Mouse (Mus musculus) stomach, embryonic 16.5 days (tissue): ENCODE measurements around the gene Pnpla3. TPM values are rescaled to one million over a fixed set of nuclear protein-coding genes. Genes with fewer than 3 reads are reported as not detected.
A peak's percentile ranks its signal among the peaks of the same experiment; 100 is the strongest.

ENCODE experiments used
- ATAC-seq: fragments of 200-750 bp; cut with Nextera tagmentation; 2 replicates; pipeline ENCODE4 v1.8.0; 2017; ENCODE audit warnings: moderate number of reproducible peaks, moderate TSS enrichment; ENCODE audit not compliant: insufficient read depth, low FRiP score
- H3K27ac ChIP-seq: fragments of 300-500 bp; sonication (generic); 2 replicates; pipeline ENCODE4 v1.5.1; 2014; ENCODE audit warnings: low read length
- H3K27me3 ChIP-seq: fragments of 300-500 bp; sonication (generic); 2 replicates; pipeline ENCODE4 v1.6.1; 2014; ENCODE audit warnings: low read length, control low read depth, mixed read lengths; ENCODE audit not compliant: control insufficient read depth, insufficient read depth
- H3K36me3 ChIP-seq: fragments of 300-500 bp; sonication (generic); 2 replicates; pipeline ENCODE4 v1.6.1; 2014; ENCODE audit warnings: low read length; ENCODE audit not compliant: control insufficient read depth, insufficient read depth
- H3K4me1 ChIP-seq: fragments of 300-500 bp; sonication (generic); 2 replicates; pipeline ENCODE4 v1.6.1; 2014; ENCODE audit warnings: low read length, control low read depth, mixed read lengths; ENCODE audit not compliant: control insufficient read depth, insufficient read depth
- H3K4me2 ChIP-seq: fragments of 300-500 bp; sonication (generic); 2 replicates; pipeline ENCODE4 v1.6.1; 2014; ENCODE audit warnings: low read depth, low read length, mixed read lengths
- H3K4me3 ChIP-seq: fragments of 300-500 bp; sonication (generic); replicated peaks from 2 replicates; pipeline ENCODE4 v1.5.1; 2014; ENCODE audit warnings: mild to moderate bottlenecking, low read length
- H3K9ac ChIP-seq: fragments of 300-500 bp; sonication (generic); 2 replicates; pipeline ENCODE4 v1.6.1; 2014; ENCODE audit warnings: low read length
- H3K9me3 ChIP-seq: fragments of 300-500 bp; sonication (generic); replicated peaks from 2 replicates; pipeline ENCODE4 v1.6.1; 2016; ENCODE audit warnings: low read length, control low read depth; ENCODE audit not compliant: control insufficient read depth
- WGBS: fragments of 180-500 bp; shearing (Covaris S2); extraction: QIAGEN DNeasy Blood & Tissue Kit; methylation state at CpG from one replicate; pipeline ENCODE4 v1.1.7; 2014; 5-methylcytosine and 5-hydroxymethylcytosine counted together
- polyA plus RNA-seq: library from polyadenylated mRNA; unstranded; fragments of >200 nt; fragmentation: Nextera tagmentation; extraction: Ambion mirVana; gene quantifications from 2 replicates; pipeline ENCODE4 v1.2.1, GENCODE M21; 2015

Gene Pnpla3
- 0.80 and 1.3 TPM in 2 replicates for polyA plus RNA-seq

- H3K36me3 ChIP-seq: no peaks in the 10 kb centered on the region
- WGBS: under 1% methylated on average over 28 of the region's 28 CpGs
- peaks cover 8% of the 10 kb centered on the region for H3K4me1 ChIP-seq
- peak within 1 kb of the TSS; percentile 70 for H3K9ac ChIP-seq
- peak within 1 kb of the TSS; percentile 97 for H3K4me2 ChIP-seq
- ATAC-seq: peak; percentile 99
- H3K27ac ChIP-seq: no peak within 1 kb of the TSS
- H3K27me3 ChIP-seq: no peaks in the 10 kb centered on the region
- H3K9me3 ChIP-seq: no peaks in the 10 kb centered on the region
- peak within 1 kb of the TSS; percentile 56 for H3K4me3 ChIP-seq
Measured at GRCm38 (mm10) chr15:84167600-84167999, at the start of gene Pnpla3. Gene Pnpla3 (plus strand): TSS chr15:84167837.

DNA sequence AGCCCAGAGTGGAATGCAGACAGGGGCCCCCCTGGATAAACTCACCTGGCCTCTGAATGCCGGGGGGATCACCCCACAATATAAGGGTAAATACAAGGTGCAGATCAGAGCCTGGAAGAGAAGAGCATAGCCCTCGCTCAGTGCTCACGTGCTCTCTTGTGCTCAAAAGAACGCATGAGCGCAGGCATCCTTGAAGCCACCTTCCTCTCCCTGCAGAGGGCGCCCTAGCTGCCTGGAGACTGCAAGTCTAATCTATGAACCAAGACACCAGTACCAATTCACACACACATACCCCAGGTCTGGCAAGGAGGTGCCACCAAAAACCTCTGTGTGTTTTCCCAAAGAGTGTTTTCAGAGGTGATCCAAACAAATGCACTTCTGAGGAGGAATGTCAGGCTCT is 47.0 kb upstream of the Pnpla3 start:
- ATAC-seq: no peak
- Histone ChIP-seq H3K9me3 (no peaks in the 10 kb centered on the region), H3K4me1 (no peaks in the 10 kb centered on the region), H3K4me2 (no peak overlapping the region), H3K9ac (no peak overlapping the region), H3K27ac (no peak overlapping the region), H3K4me3 (no peak overlapping the region), H3K27me3 (no peaks in the 10 kb centered on the region), H3K36me3 (no peaks in the 10 kb centered on the region)
- WGBS: 19% methylated on average over 6 of the region's 6 CpGs

GRCm38 (mm10) chr15:84121036-84121435 is 46.6 kb upstream of the Pnpla3 start:
- Histone ChIP-seq H3K4me3 (no peak overlapping the region), H3K9ac (no peak overlapping the region), H3K4me2 (no peak overlapping the region), H3K36me3 (no peaks in the 10 kb centered on the region), H3K4me1 (no peaks in the 10 kb centered on the region), H3K9me3 (no peaks in the 10 kb centered on the region), H3K27me3 (no peaks in the 10 kb centered on the region), H3K27ac (no peak overlapping the region)
- WGBS: 69% methylated on average over 7 of the region's 7 CpGs
- ATAC-seq: no peak

DNA sequence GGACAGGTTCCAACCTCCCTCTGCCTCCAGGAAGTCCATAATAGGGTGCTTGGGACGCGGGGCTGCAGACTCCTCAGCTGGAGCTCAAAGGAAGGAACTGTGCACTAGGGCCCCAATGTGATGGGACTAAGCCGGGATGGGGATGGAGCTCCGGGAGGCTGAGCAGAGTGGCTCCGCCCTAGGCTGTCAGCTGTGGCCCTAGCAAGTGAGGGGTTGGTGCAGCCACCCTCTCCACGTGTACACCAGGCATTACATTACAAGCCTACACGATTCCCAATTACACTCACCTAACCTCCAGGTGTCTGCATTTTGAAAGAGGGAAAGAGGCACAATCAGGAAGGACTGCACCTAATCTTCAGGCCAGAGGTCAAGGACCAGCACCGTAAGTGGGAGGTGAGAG is 44.6 kb upstream of the Pnpla3 start, which contains the start of gene Pnpla5:
Pnpla5 (minus strand) TSS at position 101 of the 400 bp plus-strand sequence.
- Histone ChIP-seq H3K4me2 (no peak within 1 kb of the TSS), H3K36me3 (no peaks in the 10 kb centered on the region), H3K4me3 (no peak within 1 kb of the TSS), H3K4me1 (no peaks in the 10 kb centered on the region), H3K27ac (no peak within 1 kb of the TSS), H3K27me3 (no peaks in the 10 kb centered on the region), H3K9ac (no peak within 1 kb of the TSS), H3K9me3 (no peaks in the 10 kb centered on the region)
- ATAC-seq: no peak
- 63% methylated on average over 8 of the region's 8 CpGs for WGBS

GRCm38 (mm10) chr15:84124086-84124485 is 43.6 kb upstream of the Pnpla3 start:
- H3K9me3 ChIP-seq: no peaks in the 10 kb centered on the region
- ATAC-seq: no peak
- H3K4me1 ChIP-seq: no peaks in the 10 kb centered on the region
- H3K27me3 ChIP-seq: no peaks in the 10 kb centered on the region
- no peak overlapping the region for H3K9ac ChIP-seq
- no peak overlapping the region for H3K4me3 ChIP-seq
- H3K27ac ChIP-seq: no peak overlapping the region
- H3K36me3 ChIP-seq: no peaks in the 10 kb centered on the region
- WGBS: 67% methylated on average over 7 of the region's 7 CpGs
- H3K4me2 ChIP-seq: no peak overlapping the region

DNA sequence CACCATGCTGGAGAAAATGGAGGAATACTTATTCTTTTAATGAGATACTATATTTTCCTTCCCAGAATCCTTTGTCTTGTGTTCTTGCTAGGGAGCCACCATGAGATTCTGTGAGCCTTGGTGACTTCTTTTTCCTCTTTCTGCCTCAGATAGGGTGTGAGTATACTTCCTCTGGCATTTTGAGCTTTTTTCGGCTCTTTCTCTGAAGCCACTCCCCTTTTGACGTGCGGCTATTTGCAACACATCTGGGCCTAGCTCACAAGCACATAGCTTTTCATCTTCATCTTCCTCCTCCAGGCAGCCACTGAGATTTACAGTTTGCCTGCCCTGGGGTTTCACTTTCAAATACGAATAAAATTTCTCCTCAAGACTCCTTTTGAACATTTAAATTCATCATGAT is 41.2 kb upstream of the Pnpla3 start:
- Histone ChIP-seq H3K4me1 (no peaks in the 10 kb centered on the region), H3K27me3 (no peaks in the 10 kb centered on the region), H3K27ac (no peak overlapping the region), H3K4me3 (no peak overlapping the region), H3K4me2 (no peak overlapping the region), H3K9me3 (no peaks in the 10 kb centered on the region), H3K9ac (no peak overlapping the region), H3K36me3 (no peaks in the 10 kb centered on the region)
- no peak for ATAC-seq
- 65% methylated on average over 4 of the region's 4 CpGs for WGBS

DNA sequence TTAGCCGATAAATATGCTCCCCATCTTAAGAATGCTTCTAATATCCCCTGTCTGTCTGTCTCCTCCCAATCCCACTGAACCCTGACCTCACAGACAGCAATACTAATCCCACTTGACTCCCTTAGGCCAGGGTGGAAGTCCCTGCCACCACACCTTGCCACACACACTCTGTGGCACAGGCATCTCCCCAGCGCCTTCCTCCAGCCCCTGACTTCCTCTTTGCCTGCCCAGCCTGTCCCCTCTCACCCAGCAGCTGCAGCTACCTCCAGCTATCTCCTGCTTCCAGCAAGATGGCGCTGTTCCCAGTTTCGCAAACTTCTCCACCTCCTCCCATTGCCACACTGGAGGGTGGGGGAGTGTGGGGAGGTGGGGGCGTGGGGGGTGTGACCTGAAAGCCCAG is 40.8 kb upstream of the Pnpla3 start:
- Histone ChIP-seq H3K9me3 (no peaks in the 10 kb centered on the region), H3K36me3 (no peaks in the 10 kb centered on the region), H3K9ac (no peak overlapping the region), H3K4me1 (no peaks in the 10 kb centered on the region), H3K4me3 (no peak overlapping the region), H3K4me2 (no peak overlapping the region), H3K27me3 (no peaks in the 10 kb centered on the region), H3K27ac (no peak overlapping the region)
- no peak for ATAC-seq
- WGBS: 28% methylated on average over 5 of the region's 5 CpGs

DNA sequence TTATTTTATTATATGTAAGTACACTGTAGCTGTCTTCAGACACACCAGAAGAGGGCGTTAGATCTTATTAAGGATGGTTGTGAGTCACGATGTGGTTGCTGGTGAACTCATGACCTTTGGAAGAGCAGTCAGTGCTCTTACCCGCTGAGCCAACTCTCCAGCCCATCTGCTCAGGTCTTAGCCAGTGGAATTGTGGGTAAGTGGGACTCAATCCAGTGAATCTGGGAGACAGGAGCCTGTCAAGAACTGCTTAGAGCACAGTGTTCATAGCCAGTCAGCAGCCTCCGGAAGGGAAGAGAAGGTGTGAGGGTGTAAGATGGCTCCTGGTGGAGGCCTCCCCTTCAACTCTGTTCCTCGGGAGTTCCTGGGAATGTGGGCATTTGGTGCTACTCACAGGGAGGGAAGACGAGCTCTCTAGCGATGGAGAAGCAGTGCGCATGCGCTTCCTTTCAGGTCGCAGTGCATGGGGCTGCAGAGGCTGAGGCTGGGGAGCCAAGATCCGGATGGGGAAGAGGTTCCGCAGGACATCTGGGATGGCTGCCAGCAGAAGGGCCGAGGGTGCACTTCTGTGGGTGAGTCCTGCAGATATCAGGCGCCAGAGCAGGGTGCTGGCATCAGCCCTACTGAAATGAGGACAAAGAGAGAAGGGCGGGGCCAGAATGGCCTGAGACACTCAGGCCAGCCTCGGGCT is 36.4 kb upstream of the Pnpla3 start:
- no peaks in the 10 kb centered on the region for H3K27me3 ChIP-seq
- no peaks in the 10 kb centered on the region; the same call in 1 of the 2 replicates for H3K9me3 ChIP-seq
- H3K4me1 ChIP-seq: no peaks in the 10 kb centered on the region
- no peak overlapping the region for H3K9ac ChIP-seq
- WGBS: 51% methylated on average over 16 of the region's 16 CpGs
- H3K27ac ChIP-seq: no peak overlapping the region
- H3K36me3 ChIP-seq: no peaks in the 10 kb centered on the region
- ATAC-seq: 0 out of 2 replicates have a peak, but pooled peaks have one; percentile 25
- no peak overlapping the region for H3K4me2 ChIP-seq
- H3K4me3 ChIP-seq: no peak overlapping the region

DNA sequence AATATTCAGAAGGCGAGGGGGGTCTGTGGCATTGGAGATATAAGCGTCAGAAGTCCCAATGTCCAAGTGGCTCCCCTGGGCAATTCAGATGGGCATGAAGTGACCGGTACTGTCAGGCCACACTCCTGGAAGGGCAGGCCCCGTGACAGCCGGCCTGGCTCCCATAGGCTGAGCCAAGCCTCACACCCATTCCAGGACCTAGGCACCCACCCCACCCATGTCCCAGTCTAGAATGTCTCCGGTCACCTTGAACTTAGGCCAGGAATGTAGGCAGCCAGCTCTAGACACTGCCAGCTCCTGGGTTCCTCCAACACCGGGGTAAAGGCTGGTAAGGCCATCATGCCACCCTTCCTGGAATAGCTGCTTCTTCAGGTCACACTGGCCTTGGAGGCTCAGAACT is 35.7 kb upstream of the Pnpla3 start:
- no peaks in the 10 kb centered on the region; the same call in 1 of the 2 replicates for H3K9me3 ChIP-seq
- no peaks in the 10 kb centered on the region for H3K27me3 ChIP-seq
- no peak overlapping the region for H3K4me2 ChIP-seq
- H3K36me3 ChIP-seq: no peaks in the 10 kb centered on the region
- H3K4me3 ChIP-seq: no peak overlapping the region
- WGBS: 93% methylated on average over 7 of the region's 7 CpGs
- H3K4me1 ChIP-seq: no peaks in the 10 kb centered on the region
- H3K27ac ChIP-seq: no peak overlapping the region
- H3K9ac ChIP-seq: no peak overlapping the region
- 0 out of 2 replicates have a peak, but pooled peaks have one; percentile 17 for ATAC-seq
